Mouse (Mus musculus) embryo, embryonic 9.5 days (tissue): Measurements from ENCODE around the gene Nbeal1.

Experiments used
- DNase-seq: peaks from one replicate; pipeline ENCODE4 v3.0.0-alpha.2; 2017; ENCODE audit errors: extremely low spot score

The Nbeal1 gene

GRCm38 (mm10) chr1:60343630-60344455 is 163.4 kb downstream of the Nbeal1 start:
- no peak for DNase-seq

GRCm38 (mm10) chr1:60344670-60345069 is 164.3 kb downstream of the Nbeal1 start:
- no peak for DNase-seq

- no peak for DNase-seq
Observed at GRCm38 (mm10) chr1:60345712-60346111, 165.3 kb downstream of the Nbeal1 start.

GRCm38 (mm10) chr1:60352786-60353185 is 172.4 kb downstream of the Nbeal1 start:
- DNase-seq: no peak

- no peak for DNase-seq
Observed at GRCm38 (mm10) chr1:60361626-60362025, 181.2 kb downstream of the Nbeal1 start.

- DNase-seq: no peak
Observed at GRCm38 (mm10) chr1:60376556-60376955, 196.2 kb downstream of the Nbeal1 start.

- DNase-seq: no peak
Observed at GRCm38 (mm10) chr1:60381910-60382309, 201.5 kb downstream of the Nbeal1 start.
